Comparison of ENCODE assay signal across 12 mouse cellular contexts in the genomic region with DNA sequence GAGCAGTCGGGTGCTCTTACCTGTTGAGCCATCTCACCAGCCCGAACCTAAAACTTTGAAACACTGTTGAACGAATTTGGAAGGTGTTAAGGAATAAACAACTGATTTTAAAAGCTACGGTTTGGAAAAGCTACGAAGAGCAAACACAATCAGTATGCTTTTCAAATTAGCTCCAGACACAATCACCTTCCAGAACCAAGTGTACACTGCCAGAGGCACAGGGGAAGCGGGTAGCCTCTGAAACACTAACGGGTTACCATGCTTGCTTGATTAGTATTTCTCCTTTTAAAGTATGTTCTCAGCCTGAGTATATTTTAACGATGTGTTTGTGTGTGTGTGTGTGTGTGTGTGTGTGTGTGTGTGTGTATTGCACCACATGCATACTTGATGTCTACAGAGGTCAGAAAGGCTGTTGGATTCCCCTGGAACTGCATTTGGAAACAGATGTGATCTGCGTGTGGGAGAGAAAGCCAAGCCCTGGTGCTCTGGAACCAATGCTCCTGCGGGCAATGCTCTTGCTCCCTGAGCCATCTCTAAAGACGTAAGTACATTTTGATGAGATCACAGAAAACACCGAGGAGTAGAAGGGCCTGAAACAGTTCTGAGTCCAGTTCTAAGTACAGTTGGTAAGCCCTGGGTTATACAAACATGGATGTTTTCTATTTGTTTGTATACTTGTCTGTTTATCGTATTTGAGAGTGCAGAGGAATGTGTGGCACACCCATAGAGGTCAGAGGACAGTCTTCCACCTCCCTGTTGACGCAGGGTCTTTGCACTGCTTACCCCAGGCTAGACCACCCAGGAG. TPM values are rescaled to one million over a fixed set of nuclear protein-coding genes. Genes with fewer than 3 reads are reported as not detected.
DNase-seq lines count a peak whose midpoint lies in the region; ATAC-seq and TF ChIP-seq lines count a peak whose summit lies in the region.
"Had no signal": no experiment of that assay in that cellular context is flagged by ENCODE, and none has a peak within 500 bp of the region (broad histone marks: within the 10 kb centered on the region; RNA-seq: fewer than 3 reads in every experiment).

No protein-coding gene starts in this region.

- no peak for TF ChIP-seq CTCF in liver, adult 2 months (IDR thresholded peaks at IDR 0.05; ENCODE audit: low read depth, low read length)
- TF ChIP-seq CTCF in MEL (IDR thresholded peaks at IDR 0.05 in 2 of 3, conservative IDR thresholded peaks at IDR 0.05 in 1 of 3; ENCODE audit: control insufficient read depth in 1 of 3, insufficient read depth in 1 of 3, low read depth in 2 of 3, low read length in 3 of 3, poor library complexity in 1 of 3, severe bottlenecking in 1 of 3) = no peak
- no peak for TF ChIP-seq CTCF in intestine, postnatal 0 days (IDR thresholded peaks at IDR 0.05; ENCODE audit: low read depth)

- peaks cover 2% of the 10 kb centered on the region; the same call in 1 of the 2 replicates for H3K79me2 ChIP-seq in liver, adult 2 months (ENCODE audit: control insufficient read depth, insufficient read depth, low read length)
- no peaks in the 10 kb centered on the region; the same call in 1 of the 2 replicates for H3K79me2 ChIP-seq in MEL (ENCODE audit: control insufficient read depth, insufficient read depth, low read length, poor library complexity)

- no peak for TF ChIP-seq POLR2A in liver, adult 2 months (IDR thresholded peaks at IDR 0.05; ENCODE audit: extremely low read depth, insufficient read depth, low read length)
- TF ChIP-seq POLR2A in MEL (IDR thresholded peaks at IDR 0.05; ENCODE audit: control insufficient read depth in 1 of 2, insufficient read depth in 1 of 2, low read depth in 1 of 2, low read length in 2 of 2, poor library complexity in 1 of 2) = no peak

- no peak overlapping the region for H3K9ac ChIP-seq in hindbrain, embryonic 12.5 days
- H3K9ac ChIP-seq in liver, adult 2 months (ENCODE audit: low read depth, low read length) = no peak overlapping the region
- no peak overlapping the region for H3K9ac ChIP-seq in liver, embryonic 11.5 days (ENCODE audit: low read depth, low read length)
- peak overlapping the region; percentile 13; the same call in 1 of the 2 replicates for H3K9ac ChIP-seq in MEL (ENCODE audit: control insufficient read depth, low read depth, low read length, poor library complexity, severe bottlenecking)
- no peak overlapping the region for H3K9ac ChIP-seq in intestine, postnatal 0 days (ENCODE audit: low read depth, low read length)

- no peak overlapping the region for H3K4me3 ChIP-seq in hindbrain, embryonic 10.5 days
- no peak overlapping the region for H3K4me3 ChIP-seq in hindbrain, embryonic 12.5 days
- no peak overlapping the region for H3K4me3 ChIP-seq in liver, adult 2 months (ENCODE audit: insufficient read depth, low read depth, low read length)
- H3K4me3 ChIP-seq in liver, embryonic 11.5 days (ENCODE audit: low read depth, low read length) = no peak overlapping the region
- H3K4me3 ChIP-seq in MEL (ENCODE audit: control insufficient read depth in 1 of 2, insufficient read depth in 1 of 2, low read depth in 2 of 2, low read length in 2 of 2) = no peak overlapping the region
- H3K4me3 ChIP-seq in intestine, postnatal 0 days (ENCODE audit: low read depth, low read length) = no peak overlapping the region

- no peak for TF ChIP-seq EP300 in MEL (IDR thresholded peaks at IDR 0.05; ENCODE audit: low read depth in 1 of 2, low read length in 2 of 2)

- no peak overlapping the region for H3K27ac ChIP-seq in hindbrain, embryonic 10.5 days
- no peak overlapping the region for H3K27ac ChIP-seq in hindbrain, embryonic 12.5 days
- peak overlapping the region; percentile 77 for H3K27ac ChIP-seq in liver, adult 2 months (replicated peaks; ENCODE audit: insufficient read depth, low read depth, low read length)
- no peak overlapping the region for H3K27ac ChIP-seq in liver, embryonic 11.5 days (ENCODE audit: low read depth, low read length)
- no peak overlapping the region for H3K27ac ChIP-seq in MEL (ENCODE audit: control insufficient read depth, low read depth, low read length)
- no peak overlapping the region for H3K27ac ChIP-seq in intestine, postnatal 0 days (ENCODE audit: low read depth, low read length)
- H3K27ac ChIP-seq: embryonic facial prominence, embryonic 13.5 days; intestine, embryonic 15.5 days; midbrain, embryonic 15.5 days; neural tube, embryonic 12.5 days had no signal

- TF ChIP-seq RAD21 in MEL (IDR thresholded peaks at IDR 0.05; ENCODE audit: low read depth, low read length) = no peak

- H3K4me1 ChIP-seq in hindbrain, embryonic 10.5 days (replicated peaks) = peaks cover 16% of the 10 kb centered on the region; the same call in 1 of the 2 replicates
- 0 out of 2 replicates have a peak, but pooled peaks cover 5% of the 10 kb centered on the region for H3K4me1 ChIP-seq in hindbrain, embryonic 12.5 days
- peaks cover 16% of the 10 kb centered on the region for H3K4me1 ChIP-seq in liver, adult 2 months (ENCODE audit: control insufficient read depth, insufficient read depth, low read length)
- H3K4me1 ChIP-seq in liver, embryonic 11.5 days (replicated peaks; ENCODE audit: control insufficient read depth, insufficient read depth, low read length) = no peaks in the 10 kb centered on the region; the same call in 1 of the 2 replicates
- H3K4me1 ChIP-seq in MEL (ENCODE audit: control insufficient read depth in 1 of 2, insufficient read depth in 2 of 2, low read length in 2 of 2) = peaks cover 3 to 8% of the 10 kb centered on the region in 2 experiments; a peak in 1 of 4 replicates
- 0 out of 2 replicates have a peak, but pooled peaks cover 2% of the 10 kb centered on the region for H3K4me1 ChIP-seq in intestine, postnatal 0 days (replicated peaks; ENCODE audit: control insufficient read depth, insufficient read depth, low read length)
- H3K4me1 ChIP-seq: neural tube, embryonic 12.5 days had no signal

- H3K9me3 ChIP-seq in hindbrain, embryonic 10.5 days = no peaks in the 10 kb centered on the region
- no peaks in the 10 kb centered on the region for H3K9me3 ChIP-seq in hindbrain, embryonic 12.5 days (replicated peaks)
- H3K9me3 ChIP-seq in liver, embryonic 11.5 days (ENCODE audit: control insufficient read depth, low read length) = no peaks in the 10 kb centered on the region
- no peaks in the 10 kb centered on the region for H3K9me3 ChIP-seq in MEL (replicated peaks; ENCODE audit: insufficient read depth, low read length)
- H3K9me3 ChIP-seq in intestine, postnatal 0 days (ENCODE audit: control insufficient read depth) = no peaks in the 10 kb centered on the region
- H3K9me3 ChIP-seq: embryonic facial prominence, embryonic 13.5 days; intestine, embryonic 15.5 days; megakaryocyte, embryonic 14.5 days; midbrain, embryonic 15.5 days; neural tube, embryonic 12.5 days had no signal

- H3K4me2 ChIP-seq in hindbrain, embryonic 12.5 days (replicated peaks) = no peak overlapping the region
- no peak overlapping the region for H3K4me2 ChIP-seq in liver, embryonic 11.5 days
- H3K4me2 ChIP-seq in intestine, postnatal 0 days (replicated peaks; ENCODE audit: low read depth) = no peak overlapping the region

- H3K36me3 ChIP-seq in hindbrain, embryonic 10.5 days = no peaks in the 10 kb centered on the region
- H3K36me3 ChIP-seq in hindbrain, embryonic 12.5 days = no peaks in the 10 kb centered on the region
- peaks cover 7% of the 10 kb centered on the region for H3K36me3 ChIP-seq in liver, adult 2 months (ENCODE audit: control insufficient read depth, insufficient read depth, low read length)
- H3K36me3 ChIP-seq in liver, embryonic 11.5 days (ENCODE audit: control insufficient read depth, insufficient read depth, low read length) = no peaks in the 10 kb centered on the region
- H3K36me3 ChIP-seq in MEL (ENCODE audit: control insufficient read depth in 1 of 2, insufficient read depth in 2 of 2, low read length in 2 of 2) = peaks cover 0 to 12% of the 10 kb centered on the region in 2 experiments; a peak in 3 of 4 replicates
- no peaks in the 10 kb centered on the region for H3K36me3 ChIP-seq in intestine, postnatal 0 days (ENCODE audit: control insufficient read depth, insufficient read depth)
- H3K36me3 ChIP-seq: embryonic facial prominence, embryonic 13.5 days; intestine, embryonic 15.5 days; midbrain, embryonic 15.5 days; neural tube, embryonic 12.5 days had no signal

- peak; percentile 3 for DNase-seq in hindbrain, embryonic 10.5 days (ENCODE audit: low spot score)
- peak; percentile 96 for DNase-seq in liver, adult 2 months (ENCODE audit: extremely low read depth, low read depth, low spot score)
- DNase-seq in liver, embryonic 11.5 days (ENCODE audit: low spot score) = no peak
- DNase-seq in MEL (ENCODE audit: low read depth, low spot score) = no peak
- DNase-seq in forelimb bud, embryonic 11.5 days (ENCODE audit: low read depth, low spot score) = peak; percentile 21

- ATAC-seq in hindbrain, embryonic 12.5 days (ENCODE audit: low FRiP score) = no peak
- no peak for ATAC-seq in liver, embryonic 11.5 days (replicated peaks; ENCODE audit: low FRiP score)
- ATAC-seq in intestine, postnatal 0 days = no peak

- WGBS in hindbrain, embryonic 10.5 days = 89% methylated on average over 14 of the region's 14 CpGs
- WGBS in hindbrain, embryonic 12.5 days = 88% methylated on average over 14 of the region's 14 CpGs
- 21% methylated on average over 14 of the region's 14 CpGs for WGBS in liver, adult 2 months
- 85% methylated on average over 14 of the region's 14 CpGs for WGBS in liver, embryonic 11.5 days
- WGBS in intestine, postnatal 0 days = 86% methylated on average over 14 of the region's 14 CpGs

- H3K27me3 ChIP-seq in hindbrain, embryonic 10.5 days (ENCODE audit: insufficient read depth, poor library complexity, severe bottlenecking) = no peaks in the 10 kb centered on the region
- H3K27me3 ChIP-seq in hindbrain, embryonic 12.5 days = no peaks in the 10 kb centered on the region
- H3K27me3 ChIP-seq in liver, adult 2 months (ENCODE audit: control insufficient read depth, insufficient read depth, low read length) = no peaks in the 10 kb centered on the region
- peaks cover 3% of the 10 kb centered on the region; the same call in 1 of the 2 replicates for H3K27me3 ChIP-seq in liver, embryonic 11.5 days (replicated peaks; ENCODE audit: control insufficient read depth, insufficient read depth, low read length)
- H3K27me3 ChIP-seq in MEL (ENCODE audit: control insufficient read depth in 1 of 2, insufficient read depth in 2 of 2, low read length in 2 of 2) = peaks cover 3 to 9% of the 10 kb centered on the region in 2 experiments; a peak in 3 of 4 replicates
- H3K27me3 ChIP-seq in intestine, postnatal 0 days (replicated peaks; ENCODE audit: control insufficient read depth, insufficient read depth, low read length) = no peaks in the 10 kb centered on the region
- H3K27me3 ChIP-seq: embryonic facial prominence, embryonic 13.5 days; intestine, embryonic 15.5 days; midbrain, embryonic 15.5 days; neural tube, embryonic 12.5 days had no signal

RNA-seq across cellular contexts. Expression of a gene that starts 1.0 kb away (rescaled TPM):
- 10.1 and 15.3 TPM in 2 replicates for polyA plus RNA-seq in hindbrain, embryonic 10.5 days (2016; fragmentation: Nextera tagmentation; extraction: Ambion mirVana)
- polyA plus RNA-seq in hindbrain, embryonic 12.5 days (2016; fragmentation: Nextera tagmentation; extraction: Ambion mirVana) = 7.2 and 7.5 TPM in 2 replicates
- total RNA-seq in liver, adult 2 months (2014; rRNA removed) = 1,116 and 1,443 TPM in 2 replicates
- 446 and 569 TPM in 2 replicates for polyA plus RNA-seq in liver, adult 2 months (2012; rRNA removed)
- 31.6 and 35.6 TPM in 2 replicates for polyA plus RNA-seq in liver, embryonic 11.5 days (2014; fragmentation: Nextera tagmentation; extraction: Ambion mirVana)
- total RNA-seq in MEL (2012; rRNA removed) = 11.7 and 30.2 TPM in 2 replicates
- polyA plus RNA-seq in MEL (2012; ENCODE audit: insufficient read depth in 1 of 2, insufficient read length in 2 of 2, low read depth in 1 of 2, low replicate concordance in 2 of 2, missing spikeins in 1 of 2) = 10 to 100 TPM in 1 of 2 experiments, not detected in 1; 26.8 TPM
- polyA plus RNA-seq in intestine, postnatal 0 days (2015; fragmentation: Nextera tagmentation; extraction: Ambion mirVana) = 14.7 and 19.7 TPM in 2 replicates

RNA-seq across cellular contexts. Expression of a gene that starts 21.1 kb away (rescaled TPM):
- polyA plus RNA-seq in hindbrain, embryonic 10.5 days (2016; fragmentation: Nextera tagmentation; extraction: Ambion mirVana) = 19.3 and 19.6 TPM in 2 replicates
- 26.6 and 27.1 TPM in 2 replicates for polyA plus RNA-seq in hindbrain, embryonic 12.5 days (2016; fragmentation: Nextera tagmentation; extraction: Ambion mirVana)
- total RNA-seq in liver, adult 2 months (2014; rRNA removed) = 20.4 and 21.2 TPM in 2 replicates
- polyA plus RNA-seq in liver, adult 2 months (2012; rRNA removed) = 7.5 and 9.0 TPM in 2 replicates
- polyA plus RNA-seq in liver, embryonic 11.5 days (2014; fragmentation: Nextera tagmentation; extraction: Ambion mirVana) = 26.5 and 28.6 TPM in 2 replicates
- 15.2 and 16.3 TPM in 2 replicates for total RNA-seq in MEL (2012; rRNA removed)
- polyA plus RNA-seq in MEL (2012; ENCODE audit: insufficient read depth in 1 of 2, insufficient read length in 2 of 2, low read depth in 1 of 2, low replicate concordance in 2 of 2, missing spikeins in 1 of 2) = 10 to 100 TPM in 1 of 2 experiments, not detected in 1; 31.8 TPM
- polyA plus RNA-seq in intestine, postnatal 0 days (2015; fragmentation: Nextera tagmentation; extraction: Ambion mirVana) = 25.2 and 27.2 TPM in 2 replicates

Comparison
In these comparisons a context has a peak if more than half of its experiments do, and no peak if none do; other contexts are left out.
1. DNase-seq: peak in hindbrain, embryonic 10.5 days (single experiment), liver, adult 2 months (single experiment) and forelimb bud, embryonic 11.5 days (single experiment); none in liver, embryonic 11.5 days (single experiment) and MEL (single experiment).
2. RNA of a gene that starts 1.0 kb away (polyA plus RNA-seq): 446 to 569 TPM in liver, adult 2 months; 31.6 to 35.6 TPM in liver, embryonic 11.5 days, 26.8 TPM in MEL, 14.7 to 19.7 TPM in intestine, postnatal 0 days, 10.1 to 15.3 TPM in hindbrain, embryonic 10.5 days and 7.2 to 7.5 TPM in hindbrain, embryonic 12.5 days; every median in the first group is over 10 times any median in the second.